Comparison of ENCODE assay signal across 8 mouse cellular contexts in genomic region chr17:86336652-86337073, GRCm38 (mm10).
DNase-seq lines count a peak whose midpoint lies in the region; ATAC-seq lines count a peak whose summit lies in the region.

No protein-coding gene starts in this region.

- peak overlapping the region; percentile 50 for H3K27ac ChIP-seq in kidney, embryonic 16.5 days (ENCODE audit: low read length)

- WGBS in kidney, embryonic 16.5 days, result 45% methylated on average over 4 of the region's 4 CpGs

- DNase-seq in heart, adult 11 months, result peak; percentile 96
- DNase-seq in heart, postnatal 25 days (ENCODE audit: low spot score), result no peak
- peak; percentile 72 for DNase-seq in naive thymus-derived CD4-positive, alpha-beta T cell, adult 2 months (ENCODE audit: low read depth)
- no peak for DNase-seq in cerebellum, postnatal 25 days
- DNase-seq in left cerebral cortex, postnatal 36 days (ENCODE audit: low spot score in 2 of 2), result no peak
- DNase-seq in right cerebral cortex, adult 18-20 months, result no peak

- intact Hi-C loops in heart, postnatal 25 days (cut with DNase I), result loop anchor here (5.0 kb wide), 1 partner anchor 34 kb away; no protein-coding TSS in a partner anchor
- intact Hi-C loops in left cerebral cortex, postnatal 36 days (cut with DNase I), result no loop called here

- no peaks in the 10 kb centered on the region for H3K27me3 ChIP-seq in kidney, embryonic 16.5 days (ENCODE audit: insufficient read depth, low read length)

- peak; percentile 65 for ATAC-seq in CD4-positive, CD25-positive, alpha-beta regulatory T cell, adult 4 months
- peak; percentile 41; the same call in 1 of the 2 replicates for ATAC-seq in kidney, embryonic 16.5 days (ENCODE audit: low FRiP score, low TSS enrichment)

- H3K9me3 ChIP-seq in kidney, embryonic 16.5 days (ENCODE audit: low read length), result no peaks in the 10 kb centered on the region

- H3K4me3 ChIP-seq in kidney, embryonic 16.5 days (ENCODE audit: low read length), result no peak overlapping the region

- peaks cover 18% of the 10 kb centered on the region for H3K4me1 ChIP-seq in kidney, embryonic 16.5 days (ENCODE audit: insufficient read depth, low read length)

- H3K9ac ChIP-seq in kidney, embryonic 16.5 days (replicated peaks; ENCODE audit: low read length), result no peak overlapping the region

- no peaks in the 10 kb centered on the region for H3K36me3 ChIP-seq in kidney, embryonic 16.5 days (ENCODE audit: insufficient read depth, low read length)

- no peak overlapping the region for H3K4me2 ChIP-seq in kidney, embryonic 16.5 days (replicated peaks; ENCODE audit: low read depth, low read length)

Comparison
In these comparisons a context has a peak if more than half of its experiments do, and no peak if none do; other contexts are left out.
1. DNase-seq: peak in heart, adult 11 months (single experiment) and naive thymus-derived CD4-positive, alpha-beta T cell, adult 2 months (single experiment); none in heart, postnatal 25 days (single experiment), cerebellum, postnatal 25 days (0 of 2), left cerebral cortex, postnatal 36 days (0 of 2) and right cerebral cortex, adult 18-20 months (single experiment).